Mouse (Mus musculus): Measurements from ENCODE around the gene Adcy9. TPM values are rescaled to one million over a fixed set of nuclear protein-coding genes. Genes with fewer than 3 reads are reported as not detected.

Gene Adcy9
- 2.0 TPM for total RNA-seq (2023)

GRCm38 (mm10) chr16:4420298-4421054 is at the start of gene Adcy9:
Gene Adcy9 (minus strand): TSS chr16:4420498.

Other genes starting within 250 kb of the Adcy9 start
- 160 TPM for gene Crebbp, start 206.5 kb downstream of the Adcy9 start, total RNA-seq (2023)
- gene Srl, start 121.3 kb upstream of the Adcy9 start, total RNA-seq (2023): 0.83 TPM
- 24.6 TPM for gene Tfap4, start 139.4 kb upstream of the Adcy9 start, total RNA-seq (2023)
- 0.62 TPM for gene Glis2, start 174.2 kb upstream of the Adcy9 start, total RNA-seq (2023)
- gene Pam16, start 204.5 kb upstream of the Adcy9 start, total RNA-seq (2023): 40.4 TPM
- gene Vasn, start 219.4 kb upstream of the Adcy9 start, total RNA-seq (2023): 0.47 TPM
- 29.1 TPM for gene Dnaja3, start 219.5 kb upstream of the Adcy9 start, total RNA-seq (2023)

All from CD4-positive naive resting alpha-beta T cell, adult 57 days (primary cell).